Mouse (Mus musculus): ENCODE data around the gene Hoxc13. TPM values are rescaled to one million over a fixed set of nuclear protein-coding genes. Genes with fewer than 3 reads are reported as not detected.

Gene Hoxc13
- total and polyA plus RNA-seq, 3 experiments: not detected

- H3K9me3 ChIP-seq (replicated peaks; ENCODE audit: insufficient read depth, low read length): no peaks in the 10 kb centered on the region
- H3K79me2 ChIP-seq (ENCODE audit: control insufficient read depth, insufficient read depth, low read length, poor library complexity): peaks cover 31% of the 10 kb centered on the region
- peak within 1 kb of the TSS; percentile 93 for H3K9ac ChIP-seq (ENCODE audit: control insufficient read depth, low read depth, low read length, poor library complexity, severe bottlenecking)
- DNase-seq (ENCODE audit: low read depth, low spot score): no peak
- TF ChIP-seq NELFE (IDR thresholded peaks at IDR 0.05; ENCODE audit: low read depth, low read length) (peak; percentile 3; the same call in 1 of the 2 replicates), MAZ (IDR thresholded peaks at IDR 0.05; ENCODE audit: low read depth, low read length) (no peak), MXI1 (IDR thresholded peaks at IDR 0.05; ENCODE audit: low read depth, low read length) (0 out of 2 replicates have a peak, but pooled peaks have one; percentile 13)
- H3K4me3 ChIP-seq (ENCODE audit: control insufficient read depth in 1 of 2, insufficient read depth in 1 of 2, low read depth in 2 of 2, low read length in 2 of 2): peak within 1 kb of the TSS; percentile 84 to 97
- peaks cover 8 to 11% of the 10 kb centered on the region in 2 experiments for H3K27me3 ChIP-seq (ENCODE audit: control insufficient read depth in 1 of 2, insufficient read depth in 2 of 2, low read length in 2 of 2)
- H3K27ac ChIP-seq (ENCODE audit: control insufficient read depth, low read depth, low read length): peak within 1 kb of the TSS; percentile 82
- H3K36me3 ChIP-seq (ENCODE audit: control insufficient read depth in 1 of 2, insufficient read depth in 2 of 2, low read length in 2 of 2): peaks cover 0 to 18% of the 10 kb centered on the region in 2 experiments; a peak in 2 of 4 replicates
- H3K4me1 ChIP-seq (ENCODE audit: control insufficient read depth in 1 of 2, insufficient read depth in 2 of 2, low read length in 2 of 2): peaks cover 12 to 19% of the 10 kb centered on the region in 2 experiments
Observed at GRCm38 (mm10) chr15:102967312-102967510, 46.3 kb downstream of the Hoxc13 start, which contains the start of gene Hoxc5. Hoxc5 (plus strand) TSS chr15:102967443.

- Histone ChIP-seq H3K36me3 (ENCODE audit: control insufficient read depth in 1 of 2, insufficient read depth in 2 of 2, low read length in 2 of 2) (peaks cover 0 to 18% of the 10 kb centered on the region in 2 experiments; a peak in 2 of 4 replicates), H3K9me3 (replicated peaks; ENCODE audit: insufficient read depth, low read length) (no peaks in the 10 kb centered on the region), H3K79me2 (ENCODE audit: control insufficient read depth, insufficient read depth, low read length, poor library complexity) (peaks cover 31% of the 10 kb centered on the region), H3K4me1 (ENCODE audit: control insufficient read depth in 1 of 2, insufficient read depth in 2 of 2, low read length in 2 of 2) (peaks cover 12 to 19% of the 10 kb centered on the region in 2 experiments), H3K27me3 (ENCODE audit: control insufficient read depth in 1 of 2, insufficient read depth in 2 of 2, low read length in 2 of 2) (peaks cover 4 to 6% of the 10 kb centered on the region in 2 experiments; a peak in 3 of 4 replicates), H3K27ac (ENCODE audit: control insufficient read depth, low read depth, low read length) (peak overlapping the region; percentile 82), H3K9ac (ENCODE audit: control insufficient read depth, low read depth, low read length, poor library complexity, severe bottlenecking) (peak overlapping the region; percentile 93), H3K4me3 (ENCODE audit: control insufficient read depth in 1 of 2, insufficient read depth in 1 of 2, low read depth in 2 of 2, low read length in 2 of 2) (peak overlapping the region; percentile 84 to 97)
- DNase-seq (ENCODE audit: low read depth, low spot score): peak; percentile 81
- TF ChIP-seq MYC (IDR thresholded peaks at IDR 0.05; ENCODE audit: low read depth, low read length) (no peak), BHLHE40 (IDR thresholded peaks at IDR 0.05; ENCODE audit: borderline replicate concordance, low read depth, low read length) (no peak), SIN3A (IDR thresholded peaks at IDR 0.05; ENCODE audit: low read length) (peak; percentile 12; the same call in 1 of the 2 replicates), USF2 (IDR thresholded peaks at IDR 0.05; ENCODE audit: borderline replicate concordance in 1 of 2, insufficient read depth in 1 of 2, low read depth in 1 of 2, low read length in 2 of 2) (no peak), POLR2A (IDR thresholded peaks at IDR 0.05; ENCODE audit: control insufficient read depth in 1 of 2, insufficient read depth in 1 of 2, low read depth in 1 of 2, low read length in 2 of 2, poor library complexity in 1 of 2) (peak; percentile 31 to 46), TCF12 (IDR thresholded peaks at IDR 0.05; ENCODE audit: low read depth, low read length) (peak; percentile 33; the same call in 1 of the 2 replicates), TBP (IDR thresholded peaks at IDR 0.05; ENCODE audit: low read depth, low read length) (peak; percentile 24; the same call in 1 of the 2 replicates), E2F4 (IDR thresholded peaks at IDR 0.05; ENCODE audit: borderline replicate concordance, low read depth, low read length) (0 out of 2 replicates have a peak, but pooled peaks have one; percentile 8), NELFE (IDR thresholded peaks at IDR 0.05; ENCODE audit: low read depth, low read length) (peak; percentile 24; the same call in 1 of the 2 replicates), RCOR1 (IDR thresholded peaks at IDR 0.05; ENCODE audit: low read depth, low read length) (no peak), UBTF (IDR thresholded peaks at IDR 0.05; ENCODE audit: borderline replicate concordance, insufficient read depth, low read depth, low read length) (peak; percentile 89; the same call in 1 of the 2 replicates), CHD1 (IDR thresholded peaks at IDR 0.05; ENCODE audit: low read depth, low read length) (peak; percentile 31; the same call in 1 of the 2 replicates), NRF1 (IDR thresholded peaks at IDR 0.05; ENCODE audit: insufficient read depth, low read depth, low read length, poor library complexity, severe bottlenecking) (no peak), SMC3 (IDR thresholded peaks at IDR 0.05; ENCODE audit: low read depth, low read length) (0 out of 2 replicates have a peak, but pooled peaks have one; percentile 1)
Observed at GRCm38 (mm10) chr15:102967511-102968397, 46.9 kb downstream of the Hoxc13 start.

All from MEL (cell line).